Mouse (Mus musculus): ENCODE measurements around the gene Ampd3. TPM values are rescaled to one million over a fixed set of nuclear protein-coding genes. Genes with fewer than 3 reads are reported as not detected.

The Ampd3 gene
- polyA plus RNA-seq, 1 experiment from 2014 or later, result 13.9 TPM

- H3K4me1 ChIP-seq (ENCODE audit: control insufficient read depth, insufficient read depth, low read length), result no peaks in the 10 kb centered on the region
- H3K9me3 ChIP-seq (replicated peaks; ENCODE audit: control insufficient read depth, low read length, poor library complexity, severe bottlenecking), result no peaks in the 10 kb centered on the region
- WGBS, result 72% methylated on average over 5 of the region's 5 CpGs
- no peak overlapping the region for H3K4me3 ChIP-seq (ENCODE audit: low read depth, low read length)
- ATAC-seq, result no peak
- no peak overlapping the region for H3K4me2 ChIP-seq (ENCODE audit: low read length)
- no peak overlapping the region for H3K9ac ChIP-seq (ENCODE audit: low read depth, low read length)
- H3K27ac ChIP-seq (ENCODE audit: low read length), result no peak overlapping the region
- no peaks in the 10 kb centered on the region for H3K27me3 ChIP-seq (ENCODE audit: control insufficient read depth, insufficient read depth, low read depth, low read length)
- H3K36me3 ChIP-seq (ENCODE audit: control insufficient read depth, insufficient read depth, low read length), result peaks cover 3% of the 10 kb centered on the region; the same call in 1 of the 2 replicates
These were observed 48.0 kb downstream of the Ampd3 start for GRCm38 (mm10) chr7:110816037-110816436.

GRCm38 (mm10) chr7:110818206-110818605, 50.2 kb downstream of the Ampd3 start:
- 83% methylated on average over 6 of the region's 6 CpGs for WGBS
- no peak for ATAC-seq

GRCm38 (mm10) chr7:110818787-110819350, 50.9 kb downstream of the Ampd3 start:
- Histone ChIP-seq H3K27ac (ENCODE audit: low read length) (no peak overlapping the region), H3K36me3 (ENCODE audit: control insufficient read depth, insufficient read depth, low read length) (peaks cover 2% of the 10 kb centered on the region; the same call in 1 of the 2 replicates), H3K27me3 (ENCODE audit: control insufficient read depth, insufficient read depth, low read depth, low read length) (no peaks in the 10 kb centered on the region), H3K4me1 (ENCODE audit: control insufficient read depth, insufficient read depth, low read length) (no peaks in the 10 kb centered on the region), H3K4me3 (ENCODE audit: low read depth, low read length) (no peak overlapping the region), H3K9me3 (replicated peaks; ENCODE audit: control insufficient read depth, low read length, poor library complexity, severe bottlenecking) (no peaks in the 10 kb centered on the region), H3K4me2 (ENCODE audit: low read length) (no peak overlapping the region), H3K9ac (ENCODE audit: low read depth, low read length) (no peak overlapping the region)
- ATAC-seq, result no peak
- WGBS, result 88% methylated on average over 11 of the region's 11 CpGs

More at GRCm38 (mm10) chr7:110818206-110818605, 50.2 kb downstream of the Ampd3 start:
- no peak overlapping the region for H3K4me3 ChIP-seq (ENCODE audit: low read depth, low read length)
- no peak overlapping the region for H3K4me2 ChIP-seq (ENCODE audit: low read length)
- no peak overlapping the region for H3K9ac ChIP-seq (ENCODE audit: low read depth, low read length)
- H3K9me3 ChIP-seq (replicated peaks; ENCODE audit: control insufficient read depth, low read length, poor library complexity, severe bottlenecking), result no peaks in the 10 kb centered on the region
- peaks cover 2% of the 10 kb centered on the region; the same call in 1 of the 2 replicates for H3K36me3 ChIP-seq (ENCODE audit: control insufficient read depth, insufficient read depth, low read length)
- no peaks in the 10 kb centered on the region for H3K4me1 ChIP-seq (ENCODE audit: control insufficient read depth, insufficient read depth, low read length)
- no peaks in the 10 kb centered on the region for H3K27me3 ChIP-seq (ENCODE audit: control insufficient read depth, insufficient read depth, low read depth, low read length)
- H3K27ac ChIP-seq (ENCODE audit: low read length), result no peak overlapping the region

GRCm38 (mm10) chr7:110821068-110821467, 53.1 kb downstream of the Ampd3 start:
- H3K4me3 ChIP-seq (ENCODE audit: low read depth, low read length), result no peak overlapping the region

GRCm38 (mm10) chr7:110821653-110822052, 53.6 kb downstream of the Ampd3 start:
- H3K27ac ChIP-seq (ENCODE audit: low read length), result no peak overlapping the region
- H3K36me3 ChIP-seq (ENCODE audit: control insufficient read depth, insufficient read depth, low read length), result peaks cover 7% of the 10 kb centered on the region; the same call in 1 of the 2 replicates
- no peak overlapping the region for H3K4me2 ChIP-seq (ENCODE audit: low read length)
- H3K27me3 ChIP-seq (ENCODE audit: control insufficient read depth, insufficient read depth, low read depth, low read length), result no peaks in the 10 kb centered on the region
- WGBS, result 80% methylated on average over 3 of the region's 3 CpGs
- no peak overlapping the region for H3K4me3 ChIP-seq (ENCODE audit: low read depth, low read length)
- H3K9me3 ChIP-seq (replicated peaks; ENCODE audit: control insufficient read depth, low read length, poor library complexity, severe bottlenecking), result no peaks in the 10 kb centered on the region
- H3K9ac ChIP-seq (ENCODE audit: low read depth, low read length), result no peak overlapping the region
- ATAC-seq, result no peak
- H3K4me1 ChIP-seq (ENCODE audit: control insufficient read depth, insufficient read depth, low read length), result no peaks in the 10 kb centered on the region

More at GRCm38 (mm10) chr7:110821068-110821467, 53.1 kb downstream of the Ampd3 start:
- Histone ChIP-seq H3K9ac (ENCODE audit: low read depth, low read length) (no peak overlapping the region), H3K9me3 (replicated peaks; ENCODE audit: control insufficient read depth, low read length, poor library complexity, severe bottlenecking) (no peaks in the 10 kb centered on the region), H3K36me3 (ENCODE audit: control insufficient read depth, insufficient read depth, low read length) (peaks cover 7% of the 10 kb centered on the region; the same call in 1 of the 2 replicates), H3K4me1 (ENCODE audit: control insufficient read depth, insufficient read depth, low read length) (no peaks in the 10 kb centered on the region), H3K27ac (ENCODE audit: low read length) (no peak overlapping the region), H3K4me2 (ENCODE audit: low read length) (no peak overlapping the region), H3K27me3 (ENCODE audit: control insufficient read depth, insufficient read depth, low read depth, low read length) (no peaks in the 10 kb centered on the region)
- ATAC-seq, result no peak
- WGBS, result 61% methylated on average over 5 of the region's 5 CpGs

- H3K9me3 ChIP-seq (replicated peaks; ENCODE audit: control insufficient read depth, low read length, poor library complexity, severe bottlenecking), result no peaks in the 10 kb centered on the region
- no peak overlapping the region for H3K27ac ChIP-seq (ENCODE audit: low read length)
- no peak overlapping the region for H3K4me3 ChIP-seq (ENCODE audit: low read depth, low read length)
- no peak overlapping the region for H3K4me2 ChIP-seq (ENCODE audit: low read length)
- no peak for ATAC-seq
- no peaks in the 10 kb centered on the region for H3K4me1 ChIP-seq (ENCODE audit: control insufficient read depth, insufficient read depth, low read length)
- no peak overlapping the region for H3K9ac ChIP-seq (ENCODE audit: low read depth, low read length)
- H3K27me3 ChIP-seq (ENCODE audit: control insufficient read depth, insufficient read depth, low read depth, low read length), result no peaks in the 10 kb centered on the region
- peaks cover 7% of the 10 kb centered on the region; the same call in 1 of the 2 replicates for H3K36me3 ChIP-seq (ENCODE audit: control insufficient read depth, insufficient read depth, low read length)
- 76% methylated on average over 4 of the region's 4 CpGs for WGBS
These were observed 54.0 kb downstream of the Ampd3 start for GRCm38 (mm10) chr7:110822055-110822454.

- H3K4me3 ChIP-seq (ENCODE audit: low read depth, low read length), result no peak overlapping the region
- no peaks in the 10 kb centered on the region for H3K27me3 ChIP-seq (ENCODE audit: control insufficient read depth, insufficient read depth, low read depth, low read length)
- H3K9me3 ChIP-seq (replicated peaks; ENCODE audit: control insufficient read depth, low read length, poor library complexity, severe bottlenecking), result no peaks in the 10 kb centered on the region
- 91% methylated on average over 8 of the region's 8 CpGs for WGBS
- H3K4me2 ChIP-seq (ENCODE audit: low read length), result no peak overlapping the region
- H3K4me1 ChIP-seq (ENCODE audit: control insufficient read depth, insufficient read depth, low read length), result no peaks in the 10 kb centered on the region
- no peak overlapping the region for H3K9ac ChIP-seq (ENCODE audit: low read depth, low read length)
- no peak overlapping the region for H3K27ac ChIP-seq (ENCODE audit: low read length)
- no peak for ATAC-seq
- H3K36me3 ChIP-seq (ENCODE audit: control insufficient read depth, insufficient read depth, low read length), result peaks cover 8% of the 10 kb centered on the region; the same call in 1 of the 2 replicates
These were observed 55.1 kb downstream of the Ampd3 start for GRCm38 (mm10) chr7:110823076-110823475.

GRCm38 (mm10) chr7:110823593-110823992, 55.6 kb downstream of the Ampd3 start:
- WGBS, result 82% methylated on average over 4 of the region's 4 CpGs
- Histone ChIP-seq H3K27me3 (ENCODE audit: control insufficient read depth, insufficient read depth, low read depth, low read length) (no peaks in the 10 kb centered on the region), H3K4me3 (ENCODE audit: low read depth, low read length) (no peak overlapping the region), H3K4me2 (ENCODE audit: low read length) (no peak overlapping the region), H3K4me1 (ENCODE audit: control insufficient read depth, insufficient read depth, low read length) (no peaks in the 10 kb centered on the region), H3K9me3 (replicated peaks; ENCODE audit: control insufficient read depth, low read length, poor library complexity, severe bottlenecking) (no peaks in the 10 kb centered on the region), H3K36me3 (ENCODE audit: control insufficient read depth, insufficient read depth, low read length) (peaks cover 11% of the 10 kb centered on the region; the same call in 1 of the 2 replicates), H3K27ac (ENCODE audit: low read length) (no peak overlapping the region), H3K9ac (ENCODE audit: low read depth, low read length) (no peak overlapping the region)
- ATAC-seq, result no peak

- ATAC-seq, result no peak
- 89% methylated on average over 8 of the region's 8 CpGs for WGBS
- Histone ChIP-seq H3K9me3 (replicated peaks; ENCODE audit: control insufficient read depth, low read length, poor library complexity, severe bottlenecking) (no peaks in the 10 kb centered on the region), H3K4me3 (ENCODE audit: low read depth, low read length) (no peak overlapping the region), H3K4me2 (ENCODE audit: low read length) (no peak overlapping the region), H3K9ac (ENCODE audit: low read depth, low read length) (no peak overlapping the region), H3K27ac (ENCODE audit: low read length) (no peak overlapping the region), H3K27me3 (ENCODE audit: control insufficient read depth, insufficient read depth, low read depth, low read length) (no peaks in the 10 kb centered on the region), H3K4me1 (ENCODE audit: control insufficient read depth, insufficient read depth, low read length) (no peaks in the 10 kb centered on the region), H3K36me3 (ENCODE audit: control insufficient read depth, insufficient read depth, low read length) (peaks cover 13% of the 10 kb centered on the region; the same call in 1 of the 2 replicates)
These were observed 56.3 kb downstream of the Ampd3 start for GRCm38 (mm10) chr7:110823995-110824953.
